Mouse (Mus musculus) heart, adult 9 months (tissue): ENCODE results near the gene Zfp451.

Source experiments
- DNase-seq, 2 experiments: peaks; one replicate each; pipeline ENCODE4 v3.0.0; 2022; ENCODE audit warnings: low spot score in 2 of 2

Gene Zfp451

GRCm38 (mm10) chr1:33717636-33718035, 96.8 kb downstream of the Zfp451 start:
- no peak for DNase-seq

- no peak for DNase-seq
Measured at GRCm38 (mm10) chr1:33714796-33715195, 99.6 kb downstream of the Zfp451 start.

DNA sequence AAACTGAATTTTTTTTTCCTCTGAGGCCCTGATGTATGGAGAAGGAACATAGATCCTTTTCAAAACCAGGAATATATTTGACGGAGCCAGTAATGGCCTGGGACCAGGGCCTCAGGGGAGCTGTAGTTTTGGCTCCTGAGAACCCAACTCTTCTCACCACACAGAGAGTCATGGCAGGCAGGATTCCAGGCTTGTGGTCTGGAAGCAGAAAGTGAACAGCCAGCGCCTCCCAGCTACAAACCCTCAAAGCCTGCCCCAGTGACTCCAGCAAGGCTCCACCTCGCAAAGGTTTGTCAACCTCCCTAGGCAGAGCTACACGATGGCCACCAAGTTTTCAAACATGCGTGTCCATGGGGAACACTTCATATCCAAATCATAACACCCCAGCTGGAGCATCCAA, 102.4 kb downstream of the Zfp451 start:
- DNase-seq = peak; percentile 6 to 15
